Mouse (Mus musculus): Measurements from ENCODE around the gene Pimreg. TPM values are rescaled to one million over a fixed set of nuclear protein-coding genes. Genes with fewer than 3 reads are reported as not detected.

Pimreg gene
- polyA plus RNA-seq, 1 experiment from 2014 or later, result 79.0 TPM

Other genes starting within 250 kb of the Pimreg start
- 0.43 and 0.63 TPM in 2 replicates for gene Aipl1, start 4.5 kb upstream of the Pimreg start, polyA plus RNA-seq (2015; fragmentation: Nextera tagmentation; extraction: Ambion mirVana)
- 1.8 and 2.1 TPM in 2 replicates for gene Pitpnm3, start 93.7 kb downstream of the Pimreg start, polyA plus RNA-seq (2015; fragmentation: Nextera tagmentation; extraction: Ambion mirVana)
- gene Gm43951, start 164.8 kb downstream of the Pimreg start, polyA plus RNA-seq (2015; fragmentation: Nextera tagmentation; extraction: Ambion mirVana), result 1.6 and 1.9 TPM in 2 replicates
- gene 4933427D14Rik, start 165.4 kb downstream of the Pimreg start, polyA plus RNA-seq (2015; fragmentation: Nextera tagmentation; extraction: Ambion mirVana), result 27.9 and 31.0 TPM in 2 replicates
- gene Txndc17, start 165.5 kb downstream of the Pimreg start, polyA plus RNA-seq (2015; fragmentation: Nextera tagmentation; extraction: Ambion mirVana), result 152 and 160 TPM in 2 replicates
- gene Med31, start 173.6 kb downstream of the Pimreg start, polyA plus RNA-seq (2015; fragmentation: Nextera tagmentation; extraction: Ambion mirVana), result 66.7 and 72.9 TPM in 2 replicates
- gene Slc13a5, start 225.2 kb downstream of the Pimreg start, polyA plus RNA-seq (2015; fragmentation: Nextera tagmentation; extraction: Ambion mirVana), result 0.69 and 0.93 TPM in 2 replicates